Mouse (Mus musculus) MEL (cell line): Measurements from ENCODE around the gene Kazn.

Experiments used
- CHD1 ChIP-seq: IDR thresholded peaks from 2 replicates; pipeline ENCODE4 v1.6.1; 2012; ENCODE audit warnings: low read depth, mild to moderate bottlenecking, inconsistent platforms, low read length, improper control_type of control experiment
- CTCF ChIP-seq, 3 experiments: IDR thresholded peaks in 2 of 3; conservative IDR thresholded peaks in 1 of 3; 2 replicates each; pipeline ENCODE4 v1.5.1; 2011 to 2012; ENCODE audit warnings: low read length in 3 of 3, low read depth in 2 of 3, mild to moderate bottlenecking in 2 of 3, improper control_type of control experiment in 1 of 3, inconsistent platforms in 1 of 3, mixed read lengths in 1 of 3, moderate library complexity in 1 of 3; ENCODE audit not compliant: control insufficient read depth in 1 of 3, insufficient read depth in 1 of 3, poor library complexity in 1 of 3, severe bottlenecking in 1 of 3
- EP300 ChIP-seq, 2 experiments: IDR thresholded peaks; 2 replicates each; pipeline ENCODE4 v1.6.1; 2011; ENCODE audit warnings: improper control_type of control experiment in 2 of 2, low read length in 2 of 2, low read depth in 1 of 2, mild to moderate bottlenecking in 1 of 2
- TAL1 ChIP-seq: IDR thresholded peaks from 2 replicates; pipeline ENCODE4 v1.6.1; 2012; ENCODE audit warnings: mild to moderate bottlenecking, inconsistent platforms, low read length, moderate library complexity, mixed read lengths
- TCF12 ChIP-seq: IDR thresholded peaks from 2 replicates; pipeline ENCODE4 v1.6.1; 2014; ENCODE audit warnings: low read depth, mild to moderate bottlenecking, inconsistent platforms, low read length, improper control_type of control experiment, moderate library complexity
- USF1 ChIP-seq: IDR thresholded peaks from 2 replicates; pipeline ENCODE4 v1.6.1; 2014; ENCODE audit warnings: low read depth, mild to moderate bottlenecking, inconsistent platforms, low read length, improper control_type of control experiment, moderate library complexity

DNA sequence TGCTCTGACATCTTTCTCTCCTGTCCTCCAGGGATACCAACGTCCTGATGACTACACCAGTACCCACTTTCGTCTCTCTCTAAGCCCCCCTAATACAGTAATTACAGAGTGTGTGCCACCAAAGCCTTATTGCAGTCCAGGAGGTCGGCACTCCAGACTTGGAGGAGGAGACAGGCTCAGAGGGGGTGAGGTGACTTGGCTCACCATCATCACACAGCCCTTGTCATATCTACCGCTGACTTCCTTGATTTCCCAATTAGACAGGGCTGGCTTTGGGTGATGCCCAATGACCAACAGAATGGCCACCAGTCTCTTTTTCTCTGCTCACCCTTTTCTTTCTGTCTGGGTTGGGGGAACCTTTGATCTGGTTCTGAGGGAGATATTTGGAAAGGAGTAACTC is 156.5 kb downstream of the Kazn start:
- TF ChIP-seq CTCF (IDR thresholded peaks at IDR 0.05 in 2 of 3, conservative IDR thresholded peaks at IDR 0.05 in 1 of 3; ENCODE audit: control insufficient read depth in 1 of 3, insufficient read depth in 1 of 3, low read depth in 2 of 3, low read length in 3 of 3, poor library complexity in 1 of 3, severe bottlenecking in 1 of 3) (no peak), TCF12 (no peak), EP300 (IDR thresholded peaks at IDR 0.05; ENCODE audit: low read depth in 1 of 2, low read length in 2 of 2) (no peak), USF1 (no peak), CHD1 (no peak), TAL1 (no peak)
